Mouse (Mus musculus): Measurements from ENCODE around the gene Cacng2. TPM values are rescaled to one million over a fixed set of nuclear protein-coding genes. Genes with fewer than 3 reads are reported as not detected.

The Cacng2 gene
- polyA plus RNA-seq, 1 experiment = not detected

GRCm38 (mm10) chr15:77955440-77956403 is 164.1 kb downstream of the Cacng2 start:
- H3K27me3 ChIP-seq (ENCODE audit: control insufficient read depth) = peaks cover 47% of the 10 kb centered on the region
- peaks cover 7% of the 10 kb centered on the region; the same call in 1 of the 2 replicates for H3K9me3 ChIP-seq (ENCODE audit: control insufficient read depth, low read length)
- peaks cover 31% of the 10 kb centered on the region for H3K36me3 ChIP-seq (ENCODE audit: control insufficient read depth)
- peak overlapping the region; percentile 59 for H3K4me3 ChIP-seq (replicated peaks)
- TF ChIP-seq TAL1 (IDR thresholded peaks at IDR 0.05; ENCODE audit: low read length) (no peak), GATA1 (IDR thresholded peaks at IDR 0.05; ENCODE audit: low read length) (no peak)
- peaks cover 38% of the 10 kb centered on the region for H3K4me1 ChIP-seq (ENCODE audit: control insufficient read depth)

- peaks cover 7% of the 10 kb centered on the region; the same call in 1 of the 2 replicates for H3K9me3 ChIP-seq (ENCODE audit: control insufficient read depth, low read length)
- H3K4me3 ChIP-seq (replicated peaks) = no peak overlapping the region
- TF ChIP-seq GATA1 (IDR thresholded peaks at IDR 0.05; ENCODE audit: low read length) = no peak
- TF ChIP-seq TAL1 (IDR thresholded peaks at IDR 0.05; ENCODE audit: low read length) = no peak
- peaks cover 32% of the 10 kb centered on the region for H3K4me1 ChIP-seq (ENCODE audit: control insufficient read depth)
- peaks cover 17% of the 10 kb centered on the region for H3K36me3 ChIP-seq (ENCODE audit: control insufficient read depth)
- H3K27me3 ChIP-seq (ENCODE audit: control insufficient read depth) = peaks cover 47% of the 10 kb centered on the region
These were observed 165.5 kb downstream of the Cacng2 start for GRCm38 (mm10) chr15:77954362-77954761.

GRCm38 (mm10) chr15:77952921-77953320 is 166.9 kb downstream of the Cacng2 start:
- Histone ChIP-seq H3K4me1 (ENCODE audit: control insufficient read depth) (peaks cover 24% of the 10 kb centered on the region), H3K9me3 (ENCODE audit: control insufficient read depth, low read length) (peaks cover 7% of the 10 kb centered on the region; the same call in 1 of the 2 replicates), H3K36me3 (ENCODE audit: control insufficient read depth) (peaks cover 3% of the 10 kb centered on the region), H3K4me3 (replicated peaks) (no peak overlapping the region), H3K27me3 (ENCODE audit: control insufficient read depth) (peaks cover 47% of the 10 kb centered on the region)
- no peak for TF ChIP-seq TAL1 (IDR thresholded peaks at IDR 0.05; ENCODE audit: low read length)
- TF ChIP-seq GATA1 (IDR thresholded peaks at IDR 0.05; ENCODE audit: low read length) = no peak

GRCm38 (mm10) chr15:77949061-77949460 is 170.8 kb downstream of the Cacng2 start:
- peaks cover 1% of the 10 kb centered on the region; the same call in 1 of the 2 replicates for H3K4me1 ChIP-seq (ENCODE audit: control insufficient read depth)
- H3K36me3 ChIP-seq (ENCODE audit: control insufficient read depth) = no peaks in the 10 kb centered on the region
- H3K27me3 ChIP-seq (ENCODE audit: control insufficient read depth) = peaks cover 13% of the 10 kb centered on the region
- no peak for TF ChIP-seq TAL1 (IDR thresholded peaks at IDR 0.05; ENCODE audit: low read length)
- TF ChIP-seq GATA1 (IDR thresholded peaks at IDR 0.05; ENCODE audit: low read length) = no peak
- H3K4me3 ChIP-seq (replicated peaks) = no peak overlapping the region
- no peaks in the 10 kb centered on the region for H3K9me3 ChIP-seq (ENCODE audit: control insufficient read depth, low read length)

GRCm38 (mm10) chr15:77945711-77946110 is 174.1 kb downstream of the Cacng2 start:
- Histone ChIP-seq H3K4me1 (ENCODE audit: control insufficient read depth) (peaks cover 1% of the 10 kb centered on the region; the same call in 1 of the 2 replicates), H3K4me3 (replicated peaks) (no peak overlapping the region), H3K36me3 (ENCODE audit: control insufficient read depth) (no peaks in the 10 kb centered on the region), H3K9me3 (ENCODE audit: control insufficient read depth, low read length) (no peaks in the 10 kb centered on the region), H3K27me3 (ENCODE audit: control insufficient read depth) (no peaks in the 10 kb centered on the region; the same call in 1 of the 2 replicates)
- no peak for TF ChIP-seq TAL1 (IDR thresholded peaks at IDR 0.05; ENCODE audit: low read length)
- TF ChIP-seq GATA1 (IDR thresholded peaks at IDR 0.05; ENCODE audit: low read length) = no peak

Other genes with a start within 250 kb of the Cacng2 start
- 41.7 and 44.1 TPM in 2 replicates for gene Txn2, start 191.0 kb downstream of the Cacng2 start, polyA plus RNA-seq (2012)
- 0.04 and 0.06 TPM in 2 replicates for gene Foxred2, start 163.3 kb downstream of the Cacng2 start, polyA plus RNA-seq (2012)
- gene Eif3d, start 149.2 kb downstream of the Cacng2 start, polyA plus RNA-seq (2012) = 8.2 and 8.3 TPM in 2 replicates
- 17.7 and 19.2 TPM in 2 replicates for gene Ift27, start 54.1 kb upstream of the Cacng2 start, polyA plus RNA-seq (2012)
- not detected in 2 replicates for gene Pvalb, start 86.4 kb upstream of the Cacng2 start, polyA plus RNA-seq (2012)
- 2.5 and 4.8 TPM in 2 replicates for gene Ncf4, start 124.8 kb upstream of the Cacng2 start, polyA plus RNA-seq (2012)
- 0.19 and 0.28 TPM in 2 replicates for gene Csf2rb2, start 185.7 kb upstream of the Cacng2 start, polyA plus RNA-seq (2012)
- 0.27 and 0.30 TPM in 2 replicates for gene Csf2rb, start 205.7 kb upstream of the Cacng2 start, polyA plus RNA-seq (2012)

Measured in erythroblast, embryonic 14.5 days (primary cell).